Mouse (Mus musculus) small intestine, adult 2 months (tissue): Measurements from ENCODE around the gene Il15.

ENCODE experiments used
- CTCF ChIP-seq: fragments of 200-500 bp; IDR thresholded peaks from 2 replicates; pipeline ENCODE4 v1.5.1; 2012; ENCODE audit warnings: low read depth, mild to moderate bottlenecking, control low read depth, inconsistent platforms, low read length, moderate library complexity, mixed read lengths; ENCODE audit not compliant: insufficient replicate concordance, insufficient read length; ENCODE audit errors: extremely low read depth
- POLR2A ChIP-seq: fragments of 200-500 bp; IDR thresholded peaks from 2 replicates; pipeline ENCODE4 v1.6.1; 2012; ENCODE audit warnings: low read depth, mild to moderate bottlenecking, control low read depth, inconsistent platforms, low read length, moderate library complexity

DNA sequence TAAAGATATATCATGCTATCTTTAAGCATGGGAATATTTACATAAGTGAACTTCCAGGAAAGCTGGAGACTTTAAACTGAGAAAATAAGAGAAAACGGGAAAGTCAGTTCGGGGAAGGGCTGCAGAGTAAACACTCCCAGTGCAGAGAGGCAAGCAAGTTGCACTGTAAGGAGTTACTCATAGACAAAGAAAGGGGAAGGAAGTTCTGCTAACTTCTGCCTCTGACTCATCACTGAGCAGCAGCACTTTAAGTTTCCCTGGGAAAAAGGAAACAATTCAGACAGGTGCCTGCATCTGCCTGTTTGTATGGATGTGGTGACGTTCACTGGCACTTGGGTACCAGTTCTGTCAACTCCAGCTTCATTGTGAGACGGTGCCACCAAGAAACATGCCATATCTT is 28.6 kb downstream of the Il15 start:
- TF ChIP-seq CTCF = no peak
- no peak for TF ChIP-seq POLR2A
